Mouse (Mus musculus) NIH3T3 (cell line): ENCODE measurements around the gene Mrtfb.

Experiments
- DNase-seq: peaks from one replicate; pipeline ENCODE4 v3.0.0-alpha.2; 2012; ENCODE audit warnings: low read depth

Mrtfb gene

GRCm38 (mm10) chr16:13404656-13405055 lies 148.4 kb downstream of the Mrtfb start:
- DNase-seq = no peak

GRCm38 (mm10) chr16:13405403-13405802 lies 149.1 kb downstream of the Mrtfb start:
- no peak for DNase-seq

- DNase-seq = peak; percentile 86
Observed at GRCm38 (mm10) chr16:13409530-13410163, 153.4 kb downstream of the Mrtfb start.

GRCm38 (mm10) chr16:13410760-13411159 lies 154.5 kb downstream of the Mrtfb start:
- no peak for DNase-seq

GRCm38 (mm10) chr16:13411531-13411930 lies 155.2 kb downstream of the Mrtfb start:
- DNase-seq = no peak

- peak; percentile 83 for DNase-seq
Observed at GRCm38 (mm10) chr16:13414566-13414965, 158.3 kb downstream of the Mrtfb start.

GRCm38 (mm10) chr16:13414972-13415371 lies 158.7 kb downstream of the Mrtfb start:
- no peak for DNase-seq

- no peak for DNase-seq
Observed at GRCm38 (mm10) chr16:13415465-13415864, 159.2 kb downstream of the Mrtfb start.

GRCm38 (mm10) chr16:13416465-13416864 lies 160.2 kb downstream of the Mrtfb start:
- no peak for DNase-seq

- DNase-seq = no peak
Observed at GRCm38 (mm10) chr16:13417904-13418303, 161.6 kb downstream of the Mrtfb start.

- peak; percentile 70 for DNase-seq
Observed at GRCm38 (mm10) chr16:13419752-13420151, 163.5 kb downstream of the Mrtfb start.

GRCm38 (mm10) chr16:13422522-13422921 lies 166.2 kb downstream of the Mrtfb start:
- DNase-seq = no peak

- DNase-seq = no peak
Observed at GRCm38 (mm10) chr16:13423587-13424355, 167.5 kb downstream of the Mrtfb start.

GRCm38 (mm10) chr16:13425804-13426203 lies 169.5 kb downstream of the Mrtfb start:
- DNase-seq = no peak

- DNase-seq = no peak
Observed at GRCm38 (mm10) chr16:13426831-13427589, 170.7 kb downstream of the Mrtfb start.

GRCm38 (mm10) chr16:13428077-13428476 lies 171.8 kb downstream of the Mrtfb start:
- no peak for DNase-seq

GRCm38 (mm10) chr16:13428806-13429205 lies 172.5 kb downstream of the Mrtfb start:
- DNase-seq = no peak

- no peak for DNase-seq
Observed at GRCm38 (mm10) chr16:13429921-13430606, 173.8 kb downstream of the Mrtfb start.

- DNase-seq = no peak
Observed at GRCm38 (mm10) chr16:13430940-13431339, 174.7 kb downstream of the Mrtfb start.

GRCm38 (mm10) chr16:13435627-13436026 lies 179.3 kb downstream of the Mrtfb start:
- no peak for DNase-seq

- DNase-seq = peak; percentile 99
Observed at GRCm38 (mm10) chr16:13437037-13437769, 180.9 kb downstream of the Mrtfb start.
